Mouse (Mus musculus) lung, postnatal 0 days (tissue): Measurements from ENCODE around the gene Klhdc3. TPM values are rescaled to one million over a fixed set of nuclear protein-coding genes. Genes with fewer than 3 reads are reported as not detected.

Experiments
- ATAC-seq: fragments of 200-750 bp; cut with Nextera tagmentation; 2 replicates; pipeline ENCODE4 v1.8.0; 2017; ENCODE audit warnings: moderate library complexity
- DNase-seq: peaks from one replicate; pipeline ENCODE4 v3.0.0-alpha.2; 2016; ENCODE audit warnings: low spot score
- H3K27ac ChIP-seq: fragments of 300-500 bp; sonication (generic); 2 replicates; pipeline ENCODE4 v1.5.1; 2014; ENCODE audit warnings: antibody characterized with exemption, mild to moderate bottlenecking, low read length, mixed read lengths
- H3K27me3 ChIP-seq: fragments of 300-500 bp; sonication (generic); replicated peaks from 2 replicates; pipeline ENCODE4 v1.6.1; 2014; ENCODE audit warnings: low read length, mixed read lengths; ENCODE audit not compliant: insufficient read depth
- H3K36me3 ChIP-seq: fragments of 300-500 bp; sonication (generic); 2 replicates; pipeline ENCODE4 v1.6.1; 2014; ENCODE audit warnings: low read length, mixed read lengths; ENCODE audit not compliant: insufficient read depth
- H3K4me1 ChIP-seq: fragments of 300-500 bp; sonication (generic); 2 replicates; pipeline ENCODE4 v1.6.1; 2014; ENCODE audit warnings: antibody characterized with exemption, low read depth, low read length, mixed read lengths; ENCODE audit not compliant: insufficient read depth
- H3K4me2 ChIP-seq: fragments of 300-500 bp; sonication (generic); replicated peaks from 2 replicates; pipeline ENCODE4 v1.6.1; 2014; ENCODE audit warnings: low read depth, mild to moderate bottlenecking, low read length, moderate library complexity, mixed read lengths
- H3K4me3 ChIP-seq: fragments of 300-500 bp; sonication (generic); 2 replicates; pipeline ENCODE4 v1.5.1; 2014; ENCODE audit warnings: low read depth, low read length
- H3K9ac ChIP-seq: fragments of 300-500 bp; sonication (generic); replicated peaks from 2 replicates; pipeline ENCODE4 v1.6.1; 2014; ENCODE audit warnings: low read depth, mild to moderate bottlenecking
- H3K9me3 ChIP-seq: fragments of 300-500 bp; sonication (generic); 2 replicates; pipeline ENCODE4 v1.6.1; 2016; ENCODE audit warnings: low read length, mixed read lengths
- CTCF ChIP-seq: IDR thresholded peaks from 2 replicates; pipeline ENCODE4 v1.5.1; 2016; ENCODE audit warnings: antibody characterized with exemption, mild to moderate bottlenecking
- EP300 ChIP-seq: IDR thresholded peaks from 2 replicates; pipeline ENCODE4 v1.6.1; 2016; ENCODE audit warnings: antibody characterized with exemption, mild to moderate bottlenecking, control low read depth
- WGBS: fragments of 180-500 bp; shearing (Covaris S2); extraction: QIAGEN DNeasy Blood & Tissue Kit; methylation state at CpG from one replicate; pipeline ENCODE4 v1.1.7; 2014; 5-methylcytosine and 5-hydroxymethylcytosine counted together
- polyA plus RNA-seq: library from polyadenylated mRNA; unstranded; fragments of >200 nt; fragmentation: Nextera tagmentation; extraction: Ambion mirVana; gene quantifications from 2 replicates; pipeline ENCODE4 v1.2.1, GENCODE M21; 2015

Gene Klhdc3
- polyA plus RNA-seq, 1 experiment from 2014 or later: 111 TPM

- peaks cover 25% of the 10 kb centered on the region for H3K4me1 ChIP-seq
- H3K9ac ChIP-seq: peak overlapping the region; percentile 70
- peak overlapping the region; percentile 84 for H3K27ac ChIP-seq
- peak overlapping the region; percentile 83 for H3K4me3 ChIP-seq
- no peaks in the 10 kb centered on the region for H3K27me3 ChIP-seq
- TF ChIP-seq CTCF (no peak), EP300 (no peak)
- DNase-seq (no peak), ATAC-seq (peak; percentile 3)
- 0 out of 2 replicates have a peak, but pooled peaks cover 5% of the 10 kb centered on the region for H3K36me3 ChIP-seq
- no peaks in the 10 kb centered on the region for H3K9me3 ChIP-seq
- peak overlapping the region; percentile 71 for H3K4me2 ChIP-seq
- WGBS: 1% methylated on average over 19 of the region's 19 CpGs
Measured at GRCm38 (mm10) chr17:46646322-46646662, 34.4 kb downstream of the Klhdc3 start.

- DNase-seq: peak; percentile 98
- ATAC-seq: peak; percentile 72
- H3K4me2 ChIP-seq: peak within 1 kb of the TSS; percentile 89
- 0 out of 2 replicates have a peak, but pooled peaks cover 5% of the 10 kb centered on the region for H3K36me3 ChIP-seq
- H3K27me3 ChIP-seq: no peaks in the 10 kb centered on the region
- WGBS: under 1% methylated on average over 53 of the region's 53 CpGs
- peak within 1 kb of the TSS; percentile 96 for H3K27ac ChIP-seq
- H3K9me3 ChIP-seq: no peaks in the 10 kb centered on the region
- H3K9ac ChIP-seq: peak within 1 kb of the TSS; percentile 70
- peaks cover 22% of the 10 kb centered on the region for H3K4me1 ChIP-seq
- no peak; the same call in 1 of the 2 replicates for TF ChIP-seq CTCF
- peak; percentile 45; the same call in 1 of the 2 replicates for TF ChIP-seq EP300
- H3K4me3 ChIP-seq: peak within 1 kb of the TSS; percentile 83
Measured at GRCm38 (mm10) chr17:46645561-46646321, 35.0 kb downstream of the Klhdc3 start, which contains the start of the genes Klc4 and Mrpl2. Klc4 (minus strand) TSS chr17:46646022. Mrpl2 (plus strand) TSS chr17:46646229.

- 3% methylated on average over 11 of the region's 11 CpGs for WGBS
- no peaks in the 10 kb centered on the region for H3K27me3 ChIP-seq
- peak overlapping the region; percentile 89 for H3K4me2 ChIP-seq
- H3K4me1 ChIP-seq: peaks cover 22% of the 10 kb centered on the region
- H3K36me3 ChIP-seq: 0 out of 2 replicates have a peak, but pooled peaks cover 5% of the 10 kb centered on the region
- ATAC-seq (peak; percentile 63), DNase-seq (peak; percentile 92)
- H3K9me3 ChIP-seq: no peaks in the 10 kb centered on the region
- TF ChIP-seq EP300: peak; percentile 10; the same call in 1 of the 2 replicates
- TF ChIP-seq CTCF: no peak
- H3K9ac ChIP-seq: peak overlapping the region; percentile 60
- H3K27ac ChIP-seq: peak overlapping the region; percentile 96
- H3K4me3 ChIP-seq: peak overlapping the region; percentile 83
Measured at GRCm38 (mm10) chr17:46644916-46645475, 35.7 kb downstream of the Klhdc3 start.

- Histone ChIP-seq H3K27ac (peak overlapping the region; percentile 96), H3K4me1 (peaks cover 17% of the 10 kb centered on the region), H3K9ac (no peak overlapping the region; the same call in 1 of the 2 replicates), H3K27me3 (no peaks in the 10 kb centered on the region), H3K9me3 (no peaks in the 10 kb centered on the region), H3K4me3 (peak overlapping the region; percentile 83), H3K36me3 (0 out of 2 replicates have a peak, but pooled peaks cover 7% of the 10 kb centered on the region), H3K4me2 (peak overlapping the region; percentile 89)
- TF ChIP-seq EP300 (no peak), CTCF (no peak)
- DNase-seq: no peak
- ATAC-seq: no peak
- 84% methylated on average over 12 of the region's 12 CpGs for WGBS
Measured at GRCm38 (mm10) chr17:46644152-46644805, 36.4 kb downstream of the Klhdc3 start.

- Histone ChIP-seq H3K36me3 (0 out of 2 replicates have a peak, but pooled peaks cover 9% of the 10 kb centered on the region), H3K4me3 (no peak overlapping the region), H3K4me1 (peaks cover 15% of the 10 kb centered on the region), H3K27ac (no peak overlapping the region), H3K4me2 (no peak overlapping the region), H3K9me3 (no peaks in the 10 kb centered on the region), H3K9ac (no peak overlapping the region), H3K27me3 (no peaks in the 10 kb centered on the region)
- DNase-seq (no peak), ATAC-seq (no peak)
- WGBS: 90% methylated on average over 17 of the region's 17 CpGs
- TF ChIP-seq EP300 (no peak), CTCF (no peak)
Measured at GRCm38 (mm10) chr17:46642060-46642459, 38.7 kb downstream of the Klhdc3 start.

GRCm38 (mm10) chr17:46639929-46640328 lies 40.8 kb downstream of the Klhdc3 start:
- Histone ChIP-seq H3K4me1 (peaks cover 9% of the 10 kb centered on the region; the same call in 1 of the 2 replicates), H3K4me3 (no peak overlapping the region), H3K4me2 (no peak overlapping the region), H3K27me3 (no peaks in the 10 kb centered on the region), H3K9ac (no peak overlapping the region), H3K36me3 (peaks cover 17% of the 10 kb centered on the region; the same call in 1 of the 2 replicates), H3K9me3 (no peaks in the 10 kb centered on the region), H3K27ac (no peak overlapping the region)
- TF ChIP-seq CTCF: no peak
- TF ChIP-seq EP300: no peak
- 77% methylated on average over 9 of the region's 9 CpGs for WGBS
- DNase-seq (no peak), ATAC-seq (no peak)
